Mouse (Mus musculus): ENCODE results near the gene Igfbp3. TPM values are rescaled to one million over a fixed set of nuclear protein-coding genes. Genes with fewer than 3 reads are reported as not detected.

The Igfbp3 gene
- polyA plus RNA-seq, 1 experiment from 2014 or later, result 45.9 TPM

GRCm38 (mm10) chr11:7195312-7195685 lies 18.4 kb downstream of the Igfbp3 start:
- no peak for TF ChIP-seq CTCF (IDR thresholded peaks at IDR 0.05)
- TF ChIP-seq EP300 (IDR thresholded peaks at IDR 0.05), result no peak
- Histone ChIP-seq H3K27ac (ENCODE audit: low read length) (no peak overlapping the region), H3K9ac (replicated peaks; ENCODE audit: low read depth) (no peak overlapping the region), H3K4me3 (ENCODE audit: low read depth, low read length) (no peak overlapping the region), H3K36me3 (ENCODE audit: insufficient read depth, low read length) (no peaks in the 10 kb centered on the region), H3K27me3 (replicated peaks; ENCODE audit: insufficient read depth, low read length) (no peaks in the 10 kb centered on the region), H3K4me2 (replicated peaks; ENCODE audit: low read depth, low read length) (no peak overlapping the region), H3K9me3 (ENCODE audit: low read length) (no peaks in the 10 kb centered on the region), H3K4me1 (ENCODE audit: insufficient read depth, low read depth, low read length) (no peaks in the 10 kb centered on the region; the same call in 1 of the 2 replicates)
- ATAC-seq (no peak), DNase-seq (ENCODE audit: low spot score) (no peak)
- 84% methylated on average over 4 of the region's 4 CpGs for WGBS

- Histone ChIP-seq H3K4me3 (ENCODE audit: low read depth, low read length) (no peak overlapping the region), H3K4me1 (ENCODE audit: insufficient read depth, low read depth, low read length) (no peaks in the 10 kb centered on the region; the same call in 1 of the 2 replicates), H3K27me3 (replicated peaks; ENCODE audit: insufficient read depth, low read length) (no peaks in the 10 kb centered on the region), H3K27ac (ENCODE audit: low read length) (no peak overlapping the region), H3K4me2 (replicated peaks; ENCODE audit: low read depth, low read length) (no peak overlapping the region), H3K9ac (replicated peaks; ENCODE audit: low read depth) (no peak overlapping the region), H3K9me3 (ENCODE audit: low read length) (no peaks in the 10 kb centered on the region), H3K36me3 (ENCODE audit: insufficient read depth, low read length) (no peaks in the 10 kb centered on the region)
- ATAC-seq (peak; percentile 25; the same call in 1 of the 2 replicates), DNase-seq (ENCODE audit: low spot score) (no peak)
- WGBS, result 67% methylated on average over 10 of the region's 10 CpGs
- TF ChIP-seq EP300 (IDR thresholded peaks at IDR 0.05) (no peak), CTCF (IDR thresholded peaks at IDR 0.05) (peak; percentile 17; the same call in 1 of the 2 replicates)
Measured at GRCm38 (mm10) chr11:7194432-7195311, 19.1 kb downstream of the Igfbp3 start.

GRCm38 (mm10) chr11:7193134-7193533 lies 20.6 kb downstream of the Igfbp3 start:
- DNase-seq (ENCODE audit: low spot score) (no peak), ATAC-seq (no peak)
- Histone ChIP-seq H3K36me3 (ENCODE audit: insufficient read depth, low read length) (no peaks in the 10 kb centered on the region), H3K9me3 (ENCODE audit: low read length) (no peaks in the 10 kb centered on the region), H3K27ac (ENCODE audit: low read length) (no peak overlapping the region), H3K4me3 (ENCODE audit: low read depth, low read length) (no peak overlapping the region), H3K27me3 (replicated peaks; ENCODE audit: insufficient read depth, low read length) (no peaks in the 10 kb centered on the region), H3K4me2 (replicated peaks; ENCODE audit: low read depth, low read length) (no peak overlapping the region), H3K9ac (replicated peaks; ENCODE audit: low read depth) (no peak overlapping the region), H3K4me1 (ENCODE audit: insufficient read depth, low read depth, low read length) (no peaks in the 10 kb centered on the region; the same call in 1 of the 2 replicates)
- WGBS, result 70% methylated on average over 9 of the region's 9 CpGs
- TF ChIP-seq CTCF (IDR thresholded peaks at IDR 0.05) (peak; percentile 11; the same call in 1 of the 2 replicates), EP300 (IDR thresholded peaks at IDR 0.05) (no peak)

GRCm38 (mm10) chr11:7192710-7193109 lies 21.0 kb downstream of the Igfbp3 start:
- ATAC-seq, result no peak
- Histone ChIP-seq H3K27me3 (replicated peaks; ENCODE audit: insufficient read depth, low read length) (no peaks in the 10 kb centered on the region), H3K4me2 (replicated peaks; ENCODE audit: low read depth, low read length) (no peak overlapping the region), H3K4me3 (ENCODE audit: low read depth, low read length) (no peak overlapping the region), H3K27ac (ENCODE audit: low read length) (no peak overlapping the region), H3K36me3 (ENCODE audit: insufficient read depth, low read length) (no peaks in the 10 kb centered on the region), H3K9me3 (ENCODE audit: low read length) (no peaks in the 10 kb centered on the region), H3K4me1 (ENCODE audit: insufficient read depth, low read depth, low read length) (no peaks in the 10 kb centered on the region; the same call in 1 of the 2 replicates), H3K9ac (replicated peaks; ENCODE audit: low read depth) (no peak overlapping the region)
- no peak for TF ChIP-seq CTCF (IDR thresholded peaks at IDR 0.05)
- no peak for TF ChIP-seq EP300 (IDR thresholded peaks at IDR 0.05)
- DNase-seq (ENCODE audit: low spot score), result no peak
- WGBS, result 57% methylated on average over 6 of the region's 6 CpGs

- TF ChIP-seq CTCF (IDR thresholded peaks at IDR 0.05), result no peak
- no peak for TF ChIP-seq EP300 (IDR thresholded peaks at IDR 0.05)
- no peaks in the 10 kb centered on the region for H3K9me3 ChIP-seq (ENCODE audit: low read length)
- no peak within 1 kb of the TSS for H3K4me2 ChIP-seq (replicated peaks; ENCODE audit: low read depth, low read length)
- H3K36me3 ChIP-seq (ENCODE audit: insufficient read depth, low read length), result no peaks in the 10 kb centered on the region
- no peak within 1 kb of the TSS for H3K27ac ChIP-seq (ENCODE audit: low read length)
- H3K27me3 ChIP-seq (replicated peaks; ENCODE audit: insufficient read depth, low read length), result no peaks in the 10 kb centered on the region
- H3K4me1 ChIP-seq (ENCODE audit: insufficient read depth, low read depth, low read length), result no peaks in the 10 kb centered on the region; the same call in 1 of the 2 replicates
- H3K4me3 ChIP-seq (ENCODE audit: low read depth, low read length), result no peak within 1 kb of the TSS
- WGBS, result 83% methylated on average over 12 of the region's 13 CpGs
- DNase-seq (ENCODE audit: low spot score) (no peak), ATAC-seq (no peak)
- no peak within 1 kb of the TSS for H3K9ac ChIP-seq (replicated peaks; ENCODE audit: low read depth)
Measured at GRCm38 (mm10) chr11:7188469-7188868, 25.3 kb downstream of the Igfbp3 start, which contains the start of gene Gm11985. Gm11985 (minus strand) TSS chr11:7188569.

GRCm38 (mm10) chr11:7187472-7187871 lies 26.3 kb downstream of the Igfbp3 start:
- WGBS, result 55% methylated on average over 8 of the region's 8 CpGs

More at GRCm38 (mm10) chr11:7187472-7187871, 26.3 kb downstream of the Igfbp3 start:
- Histone ChIP-seq H3K4me2 (replicated peaks; ENCODE audit: low read depth, low read length) (no peak overlapping the region), H3K36me3 (ENCODE audit: insufficient read depth, low read length) (no peaks in the 10 kb centered on the region), H3K27ac (ENCODE audit: low read length) (no peak overlapping the region), H3K9ac (replicated peaks; ENCODE audit: low read depth) (no peak overlapping the region), H3K9me3 (ENCODE audit: low read length) (no peaks in the 10 kb centered on the region), H3K4me3 (ENCODE audit: low read depth, low read length) (no peak overlapping the region), H3K4me1 (ENCODE audit: insufficient read depth, low read depth, low read length) (no peaks in the 10 kb centered on the region; the same call in 1 of the 2 replicates), H3K27me3 (replicated peaks; ENCODE audit: insufficient read depth, low read length) (no peaks in the 10 kb centered on the region)
- no peak for ATAC-seq
- TF ChIP-seq EP300 (IDR thresholded peaks at IDR 0.05) (no peak), CTCF (IDR thresholded peaks at IDR 0.05) (no peak)
- DNase-seq (ENCODE audit: low spot score), result no peak

Data from lung, postnatal 0 days (tissue).